Mouse (Mus musculus) cerebellum, adult 8-10 months (tissue): ENCODE measurements around the gene Rad51b.
"Not testable (repeated sequence)": the region's sequence is repeated elsewhere in the genome, so short reads cannot be mapped to it uniquely, and the experiment has no call there.

ENCODE experiments used
- DNase-seq: peaks from one replicate; pipeline ENCODE4 v3.0.0; 2022

Rad51b gene

DNA sequence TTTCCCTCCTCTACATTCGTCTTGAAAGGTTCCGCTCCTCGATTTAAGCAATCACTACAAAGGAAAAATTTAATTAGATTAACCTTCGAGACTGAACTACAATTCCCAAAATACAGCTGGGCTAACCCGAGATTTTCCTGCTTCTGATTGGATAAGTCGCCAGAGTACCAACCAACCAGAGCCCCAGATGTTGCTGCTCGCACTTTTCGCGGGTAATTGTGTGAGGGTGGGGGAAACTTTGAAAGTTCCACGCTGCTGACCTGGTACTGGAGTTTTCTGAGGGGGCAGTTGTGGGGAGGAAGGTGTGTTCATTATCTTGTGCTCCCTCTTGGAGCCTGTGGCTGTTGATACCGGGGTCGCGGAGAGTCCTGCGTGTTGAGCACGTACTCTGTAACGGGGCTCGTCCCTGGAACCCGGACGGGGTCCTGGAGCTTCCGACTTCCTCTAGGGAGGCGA is at the start of gene Rad51b:
TSS of gene Rad51b (plus strand) at position 162 of the 456 bp plus-strand sequence.
- DNase-seq = peak; percentile 60

DNA sequence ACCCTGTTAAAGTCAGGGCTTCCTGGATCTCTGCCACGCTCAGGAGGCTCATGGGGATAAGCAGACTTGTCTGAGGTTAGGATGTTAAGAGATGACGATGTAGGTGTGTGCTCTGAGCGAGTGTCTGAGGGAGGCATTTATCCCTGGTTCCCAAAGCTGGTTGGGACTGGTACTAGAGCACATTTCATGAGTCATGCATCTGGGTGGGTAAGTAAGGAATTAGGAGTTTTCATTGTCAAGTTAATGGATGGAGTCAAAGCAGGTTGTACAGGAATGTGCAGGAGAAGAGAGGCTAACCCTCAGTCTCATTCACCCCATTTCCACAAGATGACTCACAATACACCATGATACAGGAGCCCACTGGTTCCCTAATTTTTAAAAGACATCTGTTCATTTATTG is 49.0 kb upstream of the Rad51b start:
- no peak for DNase-seq

DNA sequence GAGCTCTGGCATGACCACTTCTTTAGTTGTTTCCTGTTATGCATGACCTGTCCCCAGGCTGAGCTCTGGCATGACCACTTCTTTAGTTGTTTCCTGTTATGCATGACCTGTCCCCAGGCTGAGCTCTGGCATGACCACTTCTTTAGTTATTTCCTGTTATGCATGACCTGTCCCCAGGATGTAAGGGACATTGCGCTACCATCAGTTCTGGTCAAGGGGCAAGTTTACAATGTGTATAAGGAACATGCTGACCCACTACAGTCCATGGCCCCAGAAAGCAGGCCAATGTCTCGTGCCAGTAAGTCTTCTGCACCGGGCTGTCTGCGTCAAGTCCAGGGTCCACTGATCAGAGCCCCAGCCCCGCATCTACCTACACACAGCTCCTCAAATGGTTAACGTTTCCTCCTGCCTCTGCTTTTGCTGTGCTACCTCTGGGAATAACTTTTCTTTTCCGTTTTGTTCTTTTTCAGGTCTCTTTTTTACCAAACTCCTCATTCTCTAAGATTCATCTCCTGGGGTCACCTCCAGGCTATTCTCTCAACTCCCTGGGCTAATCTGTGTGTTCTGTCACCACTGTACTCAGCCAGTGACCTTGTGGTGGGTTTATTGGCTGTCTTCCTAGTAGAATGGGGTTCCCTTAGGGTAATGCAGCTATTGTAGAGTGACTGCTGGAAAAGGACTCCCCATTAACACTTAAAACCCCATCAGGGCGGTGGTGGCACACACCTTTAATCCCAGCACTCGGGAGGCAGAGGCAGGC is 43.6 kb upstream of the Rad51b start:
- DNase-seq = no peak

DNA sequence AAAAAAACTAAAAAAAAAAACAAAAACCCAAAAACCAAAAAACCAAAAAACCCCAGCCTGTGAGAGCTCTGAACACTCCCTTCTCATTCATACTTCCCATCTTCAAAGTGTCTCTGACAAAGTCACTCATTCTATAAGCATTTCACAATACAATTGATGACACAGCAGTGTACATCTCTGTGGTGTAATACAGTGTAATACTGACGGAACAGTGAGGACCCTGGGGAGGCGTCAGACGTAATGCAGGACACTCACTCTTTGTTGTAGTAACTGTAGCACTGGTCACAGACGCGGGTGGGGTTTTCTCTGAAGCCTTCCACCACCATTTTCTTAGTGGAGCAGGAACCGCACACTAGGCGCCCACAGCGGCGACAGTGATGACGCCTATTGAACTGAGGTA is 42.1 kb upstream of the Rad51b start:
- DNase-seq = no peak

DNA sequence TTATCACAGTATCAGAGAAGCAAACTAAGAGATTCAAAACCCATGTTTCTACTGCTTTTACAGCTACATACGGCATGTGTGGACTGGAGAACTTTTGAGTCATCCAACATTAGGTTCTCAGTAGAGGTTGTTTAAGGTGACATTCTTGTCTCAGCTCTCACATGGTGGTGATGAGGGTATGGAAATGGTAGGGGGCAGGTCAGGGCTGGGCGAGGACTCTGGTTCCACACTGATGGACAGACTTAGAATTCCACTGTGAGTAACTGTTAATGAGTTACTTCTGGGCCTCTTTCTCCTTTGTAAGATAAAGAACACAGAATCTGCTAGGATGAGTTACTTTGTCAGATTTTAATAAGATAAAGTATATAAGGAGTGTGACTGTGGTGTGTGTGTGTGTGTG is 36.9 kb upstream of the Rad51b start:
- no peak for DNase-seq

DNA sequence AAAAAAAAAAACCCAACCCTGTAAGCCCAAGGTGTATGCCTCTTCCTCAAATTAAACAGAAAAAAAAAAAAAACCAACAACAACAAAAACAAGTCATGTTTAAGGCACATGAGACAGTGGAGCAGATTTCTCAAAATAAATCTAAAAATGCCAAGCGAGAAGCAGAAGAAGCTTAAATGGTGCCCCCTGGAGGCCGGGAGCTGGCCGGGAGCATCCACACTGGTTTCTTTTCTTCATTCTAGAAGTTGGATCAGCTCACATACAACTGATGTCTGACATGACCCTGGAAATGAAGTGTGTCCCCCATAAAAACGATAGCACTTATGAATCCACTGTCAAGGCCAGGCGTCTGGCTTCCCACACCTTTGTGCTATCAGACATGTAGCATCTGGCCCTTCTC is 36.0 kb upstream of the Rad51b start:
- no peak for DNase-seq

DNA sequence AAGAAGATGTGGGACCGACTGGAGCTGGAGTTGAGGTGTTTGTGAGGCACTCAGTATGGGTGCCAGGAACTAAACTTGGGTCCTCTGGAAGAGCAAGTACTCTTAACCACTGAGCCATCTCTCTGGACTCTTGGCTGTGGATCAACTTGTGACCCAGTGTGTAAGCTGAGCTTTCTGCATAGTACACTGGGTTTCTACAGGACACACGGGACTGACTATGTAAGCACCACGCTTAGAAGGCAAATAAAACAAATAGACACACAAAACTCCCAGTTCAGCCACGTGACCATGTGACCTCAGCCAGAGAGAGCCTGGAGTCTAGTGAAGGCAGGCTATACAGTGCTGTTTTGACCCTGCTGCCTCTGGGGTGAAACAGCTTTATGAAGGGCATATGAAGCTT is 24.5 kb upstream of the Rad51b start:
- no peak for DNase-seq

DNA sequence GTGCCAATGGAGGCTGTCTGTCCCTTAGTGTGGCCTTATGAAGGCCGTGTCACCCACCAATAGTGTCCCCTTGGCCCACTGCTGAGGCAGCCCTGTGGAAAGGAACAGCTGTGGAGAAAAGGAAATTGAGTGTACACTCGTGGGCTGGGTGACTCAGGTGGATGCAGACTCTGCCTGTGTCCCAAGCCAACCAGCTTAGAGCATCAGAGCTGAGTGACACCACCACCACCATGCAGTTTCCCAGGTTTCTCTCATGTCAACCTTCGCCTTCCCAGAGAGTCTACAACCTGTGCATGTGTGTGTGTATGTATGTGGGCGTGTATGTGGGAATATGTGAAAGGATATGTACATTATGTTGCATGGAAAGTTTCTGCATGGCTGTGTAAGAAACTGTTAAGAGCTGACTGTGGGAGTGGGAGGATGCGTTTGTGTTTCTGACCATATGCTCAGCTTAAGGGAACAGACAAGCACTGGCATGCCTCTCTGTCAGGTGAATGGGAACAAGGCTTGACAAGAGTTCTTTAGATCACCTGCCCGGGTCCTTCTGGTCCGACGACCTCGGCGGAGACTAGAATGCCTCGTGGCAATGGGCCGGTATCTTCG is 17.5 kb upstream of the Rad51b start:
- DNase-seq = no peak

DNA sequence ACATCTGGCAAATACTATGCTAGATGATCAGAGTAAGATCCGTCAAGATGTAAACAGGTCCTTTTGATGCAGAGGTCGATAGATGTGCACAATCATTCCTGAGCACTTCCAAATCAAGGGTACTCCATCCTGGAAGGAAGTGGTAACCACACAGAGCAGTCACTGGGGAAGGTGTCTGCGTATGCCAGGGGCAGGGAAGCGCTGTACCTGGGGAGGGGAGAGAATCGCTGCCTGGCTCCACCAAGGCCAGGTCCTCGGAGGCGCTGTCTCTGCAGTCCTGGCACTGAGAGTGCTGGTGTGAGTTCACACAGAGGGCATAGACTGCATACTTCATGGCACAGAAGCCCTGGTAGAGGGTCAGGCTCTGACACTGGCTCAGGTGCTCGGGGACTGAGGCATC is 14.5 kb upstream of the Rad51b start:
- no peak for DNase-seq

DNA sequence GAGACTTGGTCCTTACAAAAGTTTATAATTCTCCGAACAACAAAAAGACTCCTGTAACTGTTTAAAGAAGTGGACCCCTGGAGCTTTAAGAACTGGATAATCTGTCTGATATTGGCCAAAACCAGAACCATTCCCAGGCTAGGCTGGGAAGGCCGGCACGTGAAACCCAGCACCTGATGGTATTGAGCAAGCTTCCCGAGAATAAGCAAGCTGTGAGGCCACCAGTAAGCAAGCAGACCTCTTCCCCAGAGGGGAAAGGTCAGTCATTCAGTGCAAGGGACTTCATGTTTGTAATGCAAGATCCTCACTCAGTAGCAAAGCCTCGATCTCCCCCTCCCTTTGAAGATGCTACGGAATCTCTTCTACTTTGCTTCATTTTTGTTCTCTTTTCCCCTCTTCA is 4.2 kb upstream of the Rad51b start:
- no peak for DNase-seq

DNA sequence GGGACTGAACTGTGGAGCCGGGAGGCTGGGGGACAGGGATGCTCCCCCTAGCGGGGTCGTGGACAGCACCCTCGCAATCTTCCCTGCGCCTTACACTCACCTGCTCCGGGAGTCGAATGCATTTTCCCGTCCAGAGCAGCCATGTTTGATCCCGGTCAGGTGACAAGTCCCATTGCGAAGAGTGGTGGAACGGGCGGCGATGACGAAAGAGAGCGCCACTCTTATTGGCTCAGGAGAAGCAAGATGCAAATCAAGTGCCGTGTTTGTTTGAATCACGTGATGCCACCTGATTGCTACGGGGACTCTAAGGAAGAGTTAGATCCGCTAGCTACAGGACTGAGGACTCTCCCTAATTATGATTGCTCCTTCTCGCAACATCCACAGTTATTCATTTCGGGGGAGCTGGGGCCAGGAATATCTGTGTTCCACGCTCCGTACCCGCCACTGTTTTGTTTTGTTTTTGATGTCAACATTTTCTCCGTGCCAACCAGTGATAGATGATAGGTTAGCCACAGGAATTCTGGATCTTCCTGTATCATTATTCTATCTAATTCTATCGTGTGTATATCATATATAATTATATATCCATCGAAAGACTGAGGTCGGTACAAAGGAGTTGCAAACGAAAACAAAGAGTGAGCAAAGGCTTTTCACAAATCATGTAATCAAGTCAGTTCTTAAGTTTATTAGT is 811 bp upstream of the Rad51b start, which contains the start of gene Zfyve26:
TSS of gene Zfyve26 (minus strand) at position 179 of the 691 bp plus-strand sequence.
- DNase-seq = peak; percentile 90

DNA sequence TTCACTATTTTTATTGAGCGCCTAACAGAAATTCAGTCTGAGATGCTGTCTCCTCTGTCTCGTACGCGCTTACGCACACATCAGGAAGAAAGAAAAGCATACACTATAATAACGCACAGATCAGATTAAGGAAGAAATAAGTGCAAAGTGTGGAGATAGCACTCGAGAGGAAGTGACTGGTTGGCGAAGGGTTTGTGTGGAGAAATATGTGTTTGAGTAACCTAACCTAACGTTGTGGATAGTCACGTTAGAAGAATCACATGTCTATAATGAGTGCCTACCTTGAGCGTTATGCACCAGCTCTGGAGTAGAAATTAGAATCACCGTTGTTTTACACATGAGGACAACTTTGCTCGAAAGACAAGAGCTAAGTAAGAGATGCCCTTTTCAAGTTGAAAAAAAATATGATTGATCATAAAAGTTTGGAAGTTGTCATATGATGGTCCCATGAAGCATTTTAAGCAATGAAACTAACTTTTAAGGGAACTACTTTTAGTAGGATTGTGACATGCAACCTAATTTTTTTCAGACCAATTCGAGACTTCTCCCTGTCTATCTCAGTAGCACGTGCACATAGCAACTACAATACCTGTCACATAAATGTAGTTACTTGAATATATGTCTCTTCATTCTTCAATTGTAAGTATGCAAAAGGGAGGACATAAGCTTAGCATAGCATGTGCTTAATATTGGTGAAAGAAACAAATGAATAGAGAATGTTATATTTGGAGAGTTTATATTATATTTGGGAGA is 978 bp downstream of the Rad51b start:
- no peak for DNase-seq

DNA sequence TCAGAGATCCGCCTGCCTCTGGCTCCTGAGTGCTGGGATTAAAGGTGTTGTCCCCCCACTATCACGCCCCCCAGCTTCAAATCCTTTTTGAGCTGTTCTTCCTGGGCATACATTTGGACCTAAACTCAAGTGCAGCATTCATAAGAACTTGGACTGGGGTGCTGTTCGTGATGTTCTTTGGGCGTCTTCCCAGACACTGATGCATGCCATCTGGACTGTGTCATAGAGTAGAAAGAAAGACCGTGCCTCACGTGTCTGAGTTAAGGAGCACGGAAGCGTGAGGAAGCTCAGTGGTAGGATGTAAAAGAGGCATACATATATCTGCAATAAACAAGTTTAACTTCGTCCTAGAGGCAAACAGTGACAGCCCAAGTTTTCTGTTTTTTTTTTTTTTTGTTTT is 4.7 kb downstream of the Rad51b start:
- no peak for DNase-seq

DNA sequence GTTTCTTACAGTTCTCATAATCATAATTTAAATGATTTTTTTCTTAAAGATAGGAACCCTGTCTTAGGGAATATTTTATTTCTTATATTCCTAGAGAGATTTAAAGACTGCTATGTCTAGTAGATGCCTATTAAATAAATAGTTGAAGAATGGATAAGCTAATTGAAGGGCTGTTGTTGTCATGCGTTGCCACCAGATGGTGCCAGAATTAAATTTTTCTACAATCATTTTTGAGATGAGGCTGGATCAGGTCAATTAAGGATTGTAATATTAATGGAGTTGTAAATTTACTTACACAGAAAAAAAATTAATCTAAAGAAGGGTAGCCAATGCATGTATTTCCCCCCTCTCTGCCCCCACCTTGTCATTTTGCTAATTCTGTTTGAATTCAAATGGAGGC is 8.0 kb downstream of the Rad51b start:
- no peak for DNase-seq

DNA sequence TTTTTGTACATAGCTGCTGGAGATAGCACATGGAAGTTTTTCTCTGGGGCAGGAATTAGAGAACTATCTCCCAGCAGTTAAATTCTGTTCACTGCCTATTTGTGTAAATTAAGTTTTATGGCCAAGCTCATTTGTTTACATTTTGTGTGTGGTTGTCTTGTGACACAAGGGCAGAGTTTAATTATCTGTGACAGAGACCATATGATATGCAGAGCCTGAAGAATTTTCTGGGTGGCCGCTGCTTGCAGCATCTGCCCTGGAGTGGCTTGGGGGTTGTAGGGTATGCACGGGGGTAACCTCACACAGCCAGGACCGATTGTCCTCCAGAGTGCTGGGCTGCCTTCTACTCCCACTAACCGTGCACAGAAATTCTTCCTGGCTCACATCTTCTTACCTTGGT is 8.9 kb downstream of the Rad51b start:
- no peak for DNase-seq

DNA sequence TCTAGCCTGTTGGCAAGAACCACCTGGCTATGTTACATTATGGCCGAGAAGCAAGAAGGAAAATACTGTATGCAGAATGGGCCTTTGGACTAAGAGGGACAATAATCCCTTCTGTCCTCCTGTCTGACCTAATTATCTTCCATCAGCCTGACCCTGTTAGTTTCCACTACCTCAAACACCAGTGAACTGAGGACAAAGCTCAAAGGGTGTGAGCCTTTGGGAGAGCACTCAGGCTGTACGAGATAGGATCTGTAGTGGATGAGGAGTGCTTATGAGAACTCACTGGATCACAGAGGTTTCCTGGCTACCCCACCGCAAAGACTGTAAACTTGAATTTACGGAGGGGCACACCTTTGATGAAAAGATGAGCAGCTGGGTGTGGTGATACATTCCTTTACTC is 16.6 kb downstream of the Rad51b start:
- no peak for DNase-seq

DNA sequence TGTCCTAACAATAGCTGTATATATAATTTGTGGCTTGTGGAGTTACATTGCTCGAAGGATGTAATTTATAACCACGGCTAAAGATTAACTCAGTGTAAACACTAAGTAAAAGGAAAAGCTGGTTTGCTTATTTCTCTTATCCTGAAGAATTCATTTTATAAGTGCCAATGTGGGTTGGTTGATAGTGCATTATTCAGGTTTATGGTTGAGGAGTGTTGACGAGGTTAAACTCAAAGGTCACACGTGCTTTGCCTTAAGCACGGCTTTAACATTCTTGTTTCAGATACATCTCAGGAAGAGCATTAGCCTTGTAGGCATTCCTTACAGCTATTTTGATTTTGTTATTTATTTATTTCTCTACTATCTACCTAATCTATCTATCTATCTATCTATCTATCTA is 20.3 kb downstream of the Rad51b start:
- no peak for DNase-seq

DNA sequence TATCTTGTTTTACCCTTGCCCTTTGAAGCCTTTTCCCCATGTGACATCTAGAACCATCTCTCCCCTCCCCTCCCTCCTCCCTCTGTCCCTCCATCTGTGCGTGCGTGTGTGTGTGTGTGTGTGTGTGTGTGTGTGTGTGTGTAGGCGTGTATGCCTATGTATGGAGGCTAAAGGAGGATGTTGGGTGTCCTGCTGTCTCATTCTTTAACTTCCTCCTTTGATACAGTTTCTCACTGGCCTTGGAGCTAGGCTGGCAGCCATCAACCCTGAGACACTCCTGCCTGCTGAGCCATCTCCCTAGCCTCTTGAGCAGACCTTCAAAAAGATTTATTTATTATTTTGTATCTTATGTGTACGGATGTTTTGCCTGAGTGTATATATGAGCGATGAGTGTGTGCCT is 23.8 kb downstream of the Rad51b start:
- DNase-seq = no peak

DNA sequence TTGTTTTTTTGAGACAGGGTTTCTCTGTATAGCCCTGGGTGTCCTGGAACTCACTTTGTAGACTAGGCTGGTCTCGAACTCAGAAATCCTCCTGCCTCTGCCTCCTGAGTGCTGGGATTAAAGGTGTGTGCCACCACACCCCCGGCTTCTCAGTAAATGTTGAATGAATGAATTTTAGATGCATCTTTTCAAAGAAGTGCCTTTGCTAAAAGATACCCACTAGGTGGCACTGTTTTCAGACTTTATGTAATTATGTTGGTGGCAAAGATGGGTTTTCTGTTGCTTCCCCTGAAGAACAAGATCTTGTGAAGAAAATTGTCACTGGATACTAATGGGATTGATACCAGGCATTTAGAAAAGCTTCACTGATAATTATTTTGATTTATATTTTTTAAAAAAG is 25.5 kb downstream of the Rad51b start:
- not testable (repeated sequence) for DNase-seq

DNA sequence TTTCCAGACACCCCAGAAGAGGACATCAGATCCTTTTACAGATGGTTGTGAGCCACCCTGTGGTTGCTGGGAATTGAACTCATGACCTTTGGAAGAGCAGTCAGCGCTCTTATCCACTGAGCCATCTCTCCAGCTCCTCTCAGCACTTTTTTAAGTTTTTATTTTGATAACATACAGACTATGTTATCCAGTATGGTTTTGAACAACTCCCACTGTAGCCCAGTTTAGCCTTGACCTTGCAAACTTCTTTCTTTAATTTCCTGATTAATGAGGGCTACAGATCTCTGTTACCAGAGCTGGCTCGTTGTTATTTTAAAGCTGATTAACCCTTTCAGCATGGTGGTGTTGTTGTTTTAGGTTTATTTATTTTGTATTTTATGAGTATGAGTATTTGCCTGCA is 29.2 kb downstream of the Rad51b start:
- DNase-seq = no peak

DNA sequence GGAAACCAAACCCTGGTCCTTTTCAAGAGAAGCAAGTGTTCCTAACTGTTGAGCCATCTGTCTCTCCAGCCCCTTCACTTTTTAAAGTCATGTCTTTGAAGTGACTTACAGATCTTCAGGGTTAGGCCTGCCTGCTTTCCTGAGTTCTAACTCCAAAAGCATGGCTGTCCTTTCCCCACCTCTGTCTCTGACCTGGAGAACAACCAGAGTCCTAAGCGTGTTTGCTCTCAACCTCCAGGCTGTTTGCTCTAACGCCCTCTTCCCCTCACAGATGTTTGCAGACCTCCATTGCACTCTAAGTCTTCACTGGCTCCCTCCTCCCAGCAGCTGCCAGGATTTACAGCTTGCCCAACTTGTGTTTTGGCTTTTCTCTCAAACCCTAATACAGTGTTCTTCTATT is 29.7 kb downstream of the Rad51b start:
- DNase-seq = no peak

DNA sequence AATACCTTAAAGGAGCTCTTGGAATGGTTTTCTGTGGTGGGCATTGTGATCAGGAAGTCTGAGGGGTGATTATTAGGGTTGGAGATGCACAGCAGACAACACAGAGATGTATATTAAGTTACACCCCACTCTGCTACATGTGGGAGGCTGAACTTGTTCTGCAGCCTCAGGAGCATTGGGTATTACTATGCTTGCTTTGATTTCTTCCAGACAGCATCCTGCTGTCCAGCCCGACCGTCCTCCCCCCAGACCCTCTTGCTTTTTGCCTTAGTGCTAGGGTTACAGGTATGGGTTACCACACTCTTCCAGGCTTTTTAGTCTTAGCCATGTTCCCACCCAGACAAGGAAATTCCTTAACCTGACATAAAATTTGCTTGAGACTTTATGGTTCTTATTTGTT is 30.8 kb downstream of the Rad51b start:
- DNase-seq = no peak

DNA sequence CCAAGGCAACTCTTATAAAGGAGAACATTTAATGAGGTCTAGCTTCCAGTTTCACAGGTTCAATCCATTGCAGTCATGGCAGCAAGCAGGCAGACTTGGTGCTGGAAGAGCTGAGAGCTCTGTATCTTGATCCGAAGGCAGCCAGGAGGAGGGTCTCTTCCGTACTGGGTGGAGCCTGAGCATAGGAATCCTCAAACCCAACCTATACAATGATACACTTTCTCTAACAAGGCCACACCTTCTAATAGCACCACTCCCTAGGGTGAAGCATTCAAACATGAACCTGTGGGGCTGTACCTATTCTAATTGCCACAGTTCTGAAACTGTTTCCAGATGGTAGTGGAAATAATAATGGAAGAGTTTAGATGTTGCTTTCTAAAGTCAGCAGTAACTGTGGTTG is 33.5 kb downstream of the Rad51b start:
- no peak for DNase-seq
